In the genomic region with DNA sequence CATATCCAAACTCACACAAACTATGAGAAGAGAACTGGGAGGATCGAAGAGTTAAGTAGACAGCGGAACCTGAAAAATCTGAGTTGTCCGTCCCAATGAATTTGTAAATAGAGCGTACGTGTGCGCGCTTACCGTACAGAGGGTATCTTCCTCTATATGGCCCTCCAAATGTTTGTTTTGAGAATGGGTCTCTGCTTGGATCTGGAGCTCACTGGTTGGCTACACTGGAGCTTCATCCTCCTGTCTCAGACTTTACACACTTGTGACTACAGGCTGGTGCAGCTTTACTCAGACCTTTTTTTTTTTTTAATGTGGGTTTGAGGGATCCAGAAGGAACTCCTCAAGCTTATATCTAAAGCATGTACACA, we compare ENCODE assay signal across 8 mouse cellular contexts. TPM values are rescaled to one million over a fixed set of nuclear protein-coding genes. Genes with fewer than 3 reads are reported as not detected.
DNase-seq lines count a peak whose midpoint lies in the region; ATAC-seq and TF ChIP-seq lines count a peak whose summit lies in the region.

No protein-coding gene starts in this region.

- peak overlapping the region; percentile 90 for H3K27ac ChIP-seq in left cerebral cortex, adult 2 months
- 0 out of 2 replicates have a peak overlapping the region, but pooled peaks have one; percentile 46 for H3K27ac ChIP-seq in embryonic facial prominence, embryonic 12.5 days
- peak overlapping the region; percentile 72 for H3K27ac ChIP-seq in intestine, embryonic 15.5 days

- H3K4me3 ChIP-seq in left cerebral cortex, adult 2 months, result peak overlapping the region; percentile 95
- H3K4me3 ChIP-seq in embryonic facial prominence, embryonic 12.5 days, result peak overlapping the region; percentile 89
- peak overlapping the region; percentile 85 for H3K4me3 ChIP-seq in intestine, embryonic 15.5 days (replicated peaks)
- H3K4me3 ChIP-seq in myocyte, result peak overlapping the region; percentile 96

- no peak for TF ChIP-seq CTCF in left cerebral cortex, adult 2 months (IDR thresholded peaks at IDR 0.05)

- peak overlapping the region; percentile 41 for H3ac ChIP-seq in myocyte (ENCODE audit: control insufficient read depth, insufficient read length)

- intact Hi-C loops in left cerebral cortex, adult 2 months (cut with DNase I), result no loop called here

- no peaks in the 10 kb centered on the region for H3K9me3 ChIP-seq in embryonic facial prominence, embryonic 12.5 days
- no peaks in the 10 kb centered on the region for H3K9me3 ChIP-seq in intestine, embryonic 15.5 days

- H3K36me3 ChIP-seq in embryonic facial prominence, embryonic 12.5 days, result 0 out of 2 replicates have a peak, but pooled peaks cover 4% of the 10 kb centered on the region
- H3K36me3 ChIP-seq in intestine, embryonic 15.5 days, result no peaks in the 10 kb centered on the region
- peaks cover 3% of the 10 kb centered on the region for H3K36me3 ChIP-seq in myocyte (ENCODE audit: control insufficient read depth, insufficient read depth)

- DNase-seq in left cerebral cortex, adult 2 months (ENCODE audit: extremely low spot score in 1 of 2, low spot score in 2 of 2), result no peak
- no peak for DNase-seq in left cerebral cortex, adult 9 months (ENCODE audit: low spot score in 2 of 2)
- no peak for DNase-seq in adrenal gland, postnatal 4 days (ENCODE audit: low spot score in 2 of 2)
- no peak for DNase-seq in ovary, adult 18-20 months (ENCODE audit: low spot score)
- DNase-seq in natural killer cell, adult 2 months (ENCODE audit: low spot score in 2 of 2), result no peak

- peak; percentile 60; the same call in 1 of the 2 replicates for ATAC-seq in embryonic facial prominence, embryonic 12.5 days (ENCODE audit: insufficient number of reproducible peaks, insufficient read depth, low FRiP score, low TSS enrichment)
- ATAC-seq in intestine, embryonic 15.5 days, result peak; percentile 18

- peaks cover 9% of the 10 kb centered on the region; the same call in 1 of the 2 replicates for H3K4me1 ChIP-seq in embryonic facial prominence, embryonic 12.5 days
- H3K4me1 ChIP-seq in intestine, embryonic 15.5 days (replicated peaks), result peaks cover 6% of the 10 kb centered on the region; the same call in 1 of the 2 replicates

- no peaks in the 10 kb centered on the region for H3K27me3 ChIP-seq in embryonic facial prominence, embryonic 12.5 days
- no peaks in the 10 kb centered on the region for H3K27me3 ChIP-seq in intestine, embryonic 15.5 days (replicated peaks)
- no peaks in the 10 kb centered on the region for H3K27me3 ChIP-seq in myocyte (ENCODE audit: control insufficient read depth, insufficient read depth, insufficient read length)

- H3K4me2 ChIP-seq in embryonic facial prominence, embryonic 12.5 days (replicated peaks), result peak overlapping the region; percentile 97
- H3K4me2 ChIP-seq in intestine, embryonic 15.5 days (replicated peaks), result peak overlapping the region; percentile 59
- peak overlapping the region; percentile 68 for H3K4me2 ChIP-seq in myocyte (ENCODE audit: low read depth)

- TF ChIP-seq POLR2A in myocyte (IDR thresholded peaks at IDR 0.05; ENCODE audit: insufficient read length, low read depth), result no peak

- peaks cover 10% of the 10 kb centered on the region for H3K79me2 ChIP-seq in myocyte (ENCODE audit: control insufficient read depth, insufficient read depth)

- 5% methylated on average over 8 of the region's 8 CpGs for WGBS in embryonic facial prominence, embryonic 12.5 days
- WGBS in intestine, embryonic 15.5 days, result 1% methylated on average over 8 of the region's 8 CpGs

- H3K9ac ChIP-seq in embryonic facial prominence, embryonic 12.5 days, result peak overlapping the region; percentile 82
- peak overlapping the region; percentile 53 for H3K9ac ChIP-seq in intestine, embryonic 15.5 days

TF ChIP-seq in myocyte, 11 proteins besides CTCF, POLR2A, EP300 and RAD21:
- TF ChIP-seq MYOG (IDR thresholded peaks at IDR 0.05; ENCODE audit: control insufficient read depth in 1 of 3, insufficient read depth in 1 of 3, insufficient read length in 2 of 3, low read depth in 2 of 3) (no peak), POLR2AphosphoS2 (IDR thresholded peaks at IDR 0.05; ENCODE audit: insufficient read length, low read depth) (no peak), CEBPB (IDR thresholded peaks at IDR 0.05; ENCODE audit: insufficient read depth, poor library complexity, severe bottlenecking) (no peak), E2F4 (IDR thresholded peaks at IDR 0.05; ENCODE audit: insufficient read depth) (no peak), TCF3 (IDR thresholded peaks at IDR 0.05; ENCODE audit: insufficient read length, low read depth) (no peak), USF1 (IDR thresholded peaks at IDR 0.05; ENCODE audit: low read depth) (no peak), MYOD1 (IDR thresholded peaks at IDR 0.05; ENCODE audit: control insufficient read depth in 1 of 3, insufficient read length in 2 of 3, low read depth in 2 of 3) (no peak), TCF12 (IDR thresholded peaks at IDR 0.05; ENCODE audit: insufficient read depth, poor library complexity, severe bottlenecking) (no peak), REST (IDR thresholded peaks at IDR 0.05; ENCODE audit: insufficient read depth, insufficient read length) (no peak), SRF (IDR thresholded peaks at IDR 0.05; ENCODE audit: control insufficient read depth, insufficient read length, low read depth) (no peak), MAX (IDR thresholded peaks at IDR 0.05; ENCODE audit: low read depth) (no peak)
TF ChIP-seq in myocyte: peak in this region for 0.

RNA-seq across cellular contexts. Expression of gene Cdadc1, which starts 0.5 kb away (rescaled TPM):
- total RNA-seq in left cerebral cortex, adult 2 months (2021), result 10 to 100 TPM; 67.2 to 69.9 TPM
- polyA plus RNA-seq in embryonic facial prominence, embryonic 12.5 days (2016; fragmentation: Nextera tagmentation; extraction: Ambion mirVana), result 34.1 and 36.0 TPM in 2 replicates
- 31.0 and 31.4 TPM in 2 replicates for polyA plus RNA-seq in intestine, embryonic 15.5 days (2015; fragmentation: Nextera tagmentation; extraction: Ambion mirVana)
- polyA plus RNA-seq in myocyte (2012; fragmentation: generic; extraction: Trizol), result 10.5 TPM
- 10 to 100 TPM; 63.7 to 64.2 TPM for total RNA-seq in adrenal gland, postnatal 4 days (2021)

RNA-seq across cellular contexts. Expression of gene Shisa2, which starts 26.9 kb away (rescaled TPM):
- 1 to 10 TPM; 3.2 to 3.7 TPM for total RNA-seq in left cerebral cortex, adult 2 months (2021)
- 51.7 and 54.8 TPM in 2 replicates for polyA plus RNA-seq in embryonic facial prominence, embryonic 12.5 days (2016; fragmentation: Nextera tagmentation; extraction: Ambion mirVana)
- 9.7 and 10.6 TPM in 2 replicates for polyA plus RNA-seq in intestine, embryonic 15.5 days (2015; fragmentation: Nextera tagmentation; extraction: Ambion mirVana)
- 4.3 TPM for polyA plus RNA-seq in myocyte (2012; fragmentation: generic; extraction: Trizol)
- 1 to 10 TPM; 5.5 to 8.2 TPM for total RNA-seq in adrenal gland, postnatal 4 days (2021)
